Comparison of ENCODE assay signal across 22 mouse cellular contexts in genomic region chr6:134660714-134661406, GRCm38 (mm10). TPM values are rescaled to one million over a fixed set of nuclear protein-coding genes. Genes with fewer than 3 reads are reported as not detected.
A peak's percentile ranks its signal among the peaks of the same experiment; 100 is the strongest.
DNase-seq lines count a peak whose midpoint lies in the region; ATAC-seq and TF ChIP-seq lines count a peak whose summit lies in the region.
"Had no signal": no experiment of that assay in that cellular context is flagged by ENCODE, and none has a peak within 500 bp of the region (broad histone marks: within the 10 kb centered on the region; RNA-seq: fewer than 3 reads in every experiment).

No protein-coding gene starts in this region.

- H3K4me1 ChIP-seq in forebrain, embryonic 14.5 days (ENCODE audit: control insufficient read depth, insufficient read depth, low read length), result no peaks in the 10 kb centered on the region
- H3K4me1 ChIP-seq in forebrain, embryonic 13.5 days, result no peaks in the 10 kb centered on the region
- H3K4me1 ChIP-seq in MEL (ENCODE audit: control insufficient read depth in 1 of 2, insufficient read depth in 2 of 2, low read length in 2 of 2), result peaks cover 0 to 5% of the 10 kb centered on the region in 2 experiments; a peak in 2 of 4 replicates
- peaks cover 11% of the 10 kb centered on the region; the same call in 1 of the 2 replicates for H3K4me1 ChIP-seq in small intestine, adult 2 months (ENCODE audit: control insufficient read depth, insufficient read depth, insufficient read length, low read length)
- H3K4me1 ChIP-seq: midbrain, embryonic 10.5 days had no signal

- no peak overlapping the region for H3K4me3 ChIP-seq in forebrain, embryonic 14.5 days (ENCODE audit: low read depth, low read length)
- no peak overlapping the region for H3K4me3 ChIP-seq in forebrain, embryonic 13.5 days
- H3K4me3 ChIP-seq in MEL (ENCODE audit: control insufficient read depth in 1 of 2, insufficient read depth in 1 of 2, low read depth in 2 of 2, low read length in 2 of 2), result no peak overlapping the region
- H3K4me3 ChIP-seq in small intestine, adult 2 months (ENCODE audit: low read depth, low read length), result no peak overlapping the region
- H3K4me3 ChIP-seq: embryonic facial prominence, embryonic 15.5 days; gastrocnemius, adult 2 months; heart, embryonic 10.5 days; kidney, embryonic 15.5 days; midbrain, embryonic 10.5 days had no signal

- ATAC-seq in forebrain, embryonic 14.5 days, result no peak
- ATAC-seq in forebrain, embryonic 13.5 days, result no peak
- ATAC-seq in megakaryocyte, adult 5-6 weeks (ENCODE audit: poor library complexity, severe bottlenecking), result no peak
- ATAC-seq: activated CD4-positive, CD25-positive, alpha-beta regulatory T cell, adult 4 months had no signal

- H3K9ac ChIP-seq in forebrain, embryonic 14.5 days (ENCODE audit: low read length), result 0 out of 2 replicates have a peak overlapping the region, but pooled peaks have one; percentile 10
- no peak overlapping the region for H3K9ac ChIP-seq in forebrain, embryonic 13.5 days
- no peak overlapping the region for H3K9ac ChIP-seq in MEL (ENCODE audit: control insufficient read depth, low read depth, low read length, poor library complexity, severe bottlenecking)
- H3K9ac ChIP-seq: embryonic facial prominence, embryonic 15.5 days; kidney, embryonic 15.5 days had no signal

- no peak overlapping the region for H3K4me2 ChIP-seq in forebrain, embryonic 14.5 days (ENCODE audit: low read length)
- no peak overlapping the region for H3K4me2 ChIP-seq in forebrain, embryonic 13.5 days
- H3K4me2 ChIP-seq: embryonic facial prominence, embryonic 15.5 days; kidney, embryonic 15.5 days had no signal

- H3K27me3 ChIP-seq in forebrain, embryonic 14.5 days (replicated peaks; ENCODE audit: control insufficient read depth, insufficient read depth, low read length), result no peaks in the 10 kb centered on the region
- no peaks in the 10 kb centered on the region for H3K27me3 ChIP-seq in forebrain, embryonic 13.5 days
- H3K27me3 ChIP-seq in MEL (ENCODE audit: control insufficient read depth in 1 of 2, insufficient read depth in 2 of 2, low read length in 2 of 2), result no peaks in the 10 kb centered on the region
- H3K27me3 ChIP-seq in small intestine, adult 2 months (ENCODE audit: control insufficient read depth, insufficient read depth, low read length), result no peaks in the 10 kb centered on the region
- H3K27me3 ChIP-seq: embryonic facial prominence, embryonic 15.5 days; kidney, embryonic 15.5 days had no signal

- WGBS in forebrain, embryonic 14.5 days, result 80% methylated on average over 8 of the region's 8 CpGs
- WGBS in forebrain, embryonic 13.5 days, result 75% methylated on average over 8 of the region's 8 CpGs
- whole genome bisulfite sequencing in large intestine, adult 2 months, result 39% methylated on average over 8 of the region's 8 CpGs
- WGBS in small intestine, adult 2 months, result 29% methylated on average over 8 of the region's 8 CpGs

- H3K9me3 ChIP-seq in forebrain, embryonic 14.5 days (replicated peaks; ENCODE audit: control insufficient read depth, low read length), result no peaks in the 10 kb centered on the region
- H3K9me3 ChIP-seq in forebrain, embryonic 13.5 days (replicated peaks), result no peaks in the 10 kb centered on the region
- H3K9me3 ChIP-seq in MEL (replicated peaks; ENCODE audit: insufficient read depth, low read length), result no peaks in the 10 kb centered on the region
- H3K9me3 ChIP-seq: embryonic facial prominence, embryonic 15.5 days; heart, embryonic 10.5 days; kidney, embryonic 15.5 days; midbrain, embryonic 10.5 days had no signal

- no peak overlapping the region for H3K27ac ChIP-seq in forebrain, embryonic 14.5 days (ENCODE audit: low read depth, low read length)
- H3K27ac ChIP-seq in forebrain, embryonic 13.5 days, result no peak overlapping the region
- H3K27ac ChIP-seq in MEL (ENCODE audit: control insufficient read depth, low read depth, low read length), result no peak overlapping the region
- peak overlapping the region; percentile 65 for H3K27ac ChIP-seq in small intestine, adult 2 months (ENCODE audit: insufficient read depth, low read depth, low read length)
- H3K27ac ChIP-seq: embryonic facial prominence, embryonic 15.5 days; gastrocnemius, adult 2 months; heart, embryonic 10.5 days; kidney, embryonic 15.5 days; midbrain, embryonic 10.5 days had no signal

- no peak for TF ChIP-seq CTCF in MEL (IDR thresholded peaks at IDR 0.05 in 2 of 3, conservative IDR thresholded peaks at IDR 0.05 in 1 of 3; ENCODE audit: control insufficient read depth in 1 of 3, insufficient read depth in 1 of 3, low read depth in 2 of 3, low read length in 3 of 3, poor library complexity in 1 of 3, severe bottlenecking in 1 of 3)
- TF ChIP-seq CTCF in small intestine, adult 2 months (IDR thresholded peaks at IDR 0.05; ENCODE audit: extremely low read depth, insufficient read length, insufficient replicate concordance, low read depth, low read length), result no peak

- no peaks in the 10 kb centered on the region for H3K36me3 ChIP-seq in forebrain, embryonic 14.5 days (ENCODE audit: control insufficient read depth, insufficient read depth, low read length)
- no peaks in the 10 kb centered on the region for H3K36me3 ChIP-seq in forebrain, embryonic 13.5 days (ENCODE audit: poor library complexity, severe bottlenecking)
- peaks cover 0 to 6% of the 10 kb centered on the region in 2 experiments; a peak in 2 of 4 replicates for H3K36me3 ChIP-seq in MEL (ENCODE audit: control insufficient read depth in 1 of 2, insufficient read depth in 2 of 2, low read length in 2 of 2)
- H3K36me3 ChIP-seq in small intestine, adult 2 months (ENCODE audit: control insufficient read depth, insufficient read depth, low read length), result no peaks in the 10 kb centered on the region
- H3K36me3 ChIP-seq: embryonic facial prominence, embryonic 15.5 days; heart, embryonic 10.5 days; kidney, embryonic 15.5 days; midbrain, embryonic 10.5 days had no signal

- TF ChIP-seq RAD21 in MEL (IDR thresholded peaks at IDR 0.05; ENCODE audit: low read depth, low read length), result no peak

- peak in 1 of 2 experiments; percentile 66; a peak in 3 of 4 replicates for TF ChIP-seq EP300 in MEL (IDR thresholded peaks at IDR 0.05; ENCODE audit: low read depth in 1 of 2, low read length in 2 of 2)

- intact Hi-C loops in left cerebral cortex, postnatal 25 days (cut with DNase I), result no loop called here

- no peak for DNase-seq in forebrain, embryonic 14.5 days (ENCODE audit: low spot score)
- peak; percentile 57 for DNase-seq in MEL (ENCODE audit: low read depth, low spot score)
- DNase-seq in large intestine, adult 2 months (ENCODE audit: low read depth, low spot score), result peak; percentile 60
- no peak for DNase-seq in left cerebral cortex, postnatal 25 days (ENCODE audit: low spot score in 2 of 2)
- no peak for DNase-seq in layer of hippocampus, postnatal 14 days (ENCODE audit: low spot score in 2 of 2)
- DNase-seq: adrenal gland, postnatal 14 days; cerebellum, adult 18-20 months; cerebellum, postnatal 25 days; gastrocnemius, adult 2 months; left cerebral cortex, postnatal 4 days; lung, adult 18-20 months; retina, postnatal 1 day; thymus, adult 18-20 months; thymus, postnatal 4 days had no signal

- no peak for TF ChIP-seq POLR2A in MEL (IDR thresholded peaks at IDR 0.05; ENCODE audit: control insufficient read depth in 1 of 2, insufficient read depth in 1 of 2, low read depth in 1 of 2, low read length in 2 of 2, poor library complexity in 1 of 2)
- TF ChIP-seq POLR2A in small intestine, adult 2 months (IDR thresholded peaks at IDR 0.05; ENCODE audit: low read depth, low read length), result no peak

- H3K79me2 ChIP-seq in MEL (ENCODE audit: control insufficient read depth, insufficient read depth, low read length, poor library complexity), result no peaks in the 10 kb centered on the region

TF ChIP-seq in MEL, 35 proteins besides CTCF, POLR2A, EP300 and RAD21 (continues in another document):
- TF ChIP-seq ETS1 (IDR thresholded peaks at IDR 0.05; ENCODE audit: low read depth, low read length) (0 out of 2 replicates have a peak, but pooled peaks have one; percentile 40), NRF1 (IDR thresholded peaks at IDR 0.05; ENCODE audit: insufficient read depth, low read depth, low read length, poor library complexity, severe bottlenecking) (no peak), POLR2AphosphoS2 (IDR thresholded peaks at IDR 0.05; ENCODE audit: low read length) (no peak), KAT2A (conservative IDR thresholded peaks at IDR 0.05; ENCODE audit: low read depth, low read length) (no peak), SIN3A (IDR thresholded peaks at IDR 0.05; ENCODE audit: low read length) (peak; percentile 57; the same call in 1 of the 2 replicates), TCF12 (IDR thresholded peaks at IDR 0.05; ENCODE audit: low read depth, low read length) (peak; percentile 74), TAL1 (IDR thresholded peaks at IDR 0.05; ENCODE audit: low read length) (peak; percentile 16; the same call in 1 of the 2 replicates), GATA1 (IDR thresholded peaks at IDR 0.05; ENCODE audit: low read depth, low read length) (peak; percentile 72), RCOR1 (IDR thresholded peaks at IDR 0.05; ENCODE audit: low read depth, low read length) (peak; percentile 65; the same call in 1 of the 2 replicates)

RNA-seq across cellular contexts. Expression of gene Borcs5, which starts 21.6 kb away (rescaled TPM):
- 45.8 and 49.4 TPM in 2 replicates for polyA plus RNA-seq in forebrain, embryonic 14.5 days (2014; fragmentation: Nextera tagmentation; extraction: Ambion mirVana)
- 35.5 and 40.2 TPM in 2 replicates for polyA plus RNA-seq in forebrain, embryonic 13.5 days (2015; fragmentation: Nextera tagmentation; extraction: Ambion mirVana)
- total RNA-seq in MEL (2012; rRNA removed), result 7.7 and 8.7 TPM in 2 replicates
- 10 to 100 TPM in 1 of 2 experiments, not detected in 1; 13.0 TPM for polyA plus RNA-seq in MEL (2012; ENCODE audit: insufficient read depth in 1 of 2, insufficient read length in 2 of 2, low read depth in 1 of 2, low replicate concordance in 2 of 2, missing spikeins in 1 of 2)
- 10.3 and 11.8 TPM in 2 replicates for polyA plus RNA-seq in large intestine, adult 2 months (2012; rRNA removed)
- polyA plus RNA-seq in small intestine, adult 2 months (2012; rRNA removed), result 7.8 and 12.5 TPM in 2 replicates
- 13.9 and 15.3 TPM in 2 replicates for total RNA-seq in megakaryocyte, adult 5-6 weeks (2015)
- total RNA-seq in megakaryocyte, adult 5-6 weeks (2017), result 11.6 and 15.5 TPM in 2 replicates
- total RNA-seq in left cerebral cortex, postnatal 25 days (2021), result 10 to 100 TPM; 32.1 to 36.1 TPM
- total RNA-seq in layer of hippocampus, postnatal 14 days (2021), result 10 to 100 TPM; 31.9 to 32.9 TPM

RNA-seq across cellular contexts. Expression of gene Mansc1, which starts 28.6 kb away (rescaled TPM):
- 0.88 and 0.94 TPM in 2 replicates for polyA plus RNA-seq in forebrain, embryonic 14.5 days (2014; fragmentation: Nextera tagmentation; extraction: Ambion mirVana)
- 0.77 and 0.89 TPM in 2 replicates for polyA plus RNA-seq in forebrain, embryonic 13.5 days (2015; fragmentation: Nextera tagmentation; extraction: Ambion mirVana)
- total RNA-seq in MEL (2012; rRNA removed), result not detected in 2 replicates
- not detected for polyA plus RNA-seq in MEL (2012; ENCODE audit: insufficient read depth in 1 of 2, insufficient read length in 2 of 2, low read depth in 1 of 2, low replicate concordance in 2 of 2, missing spikeins in 1 of 2)
- polyA plus RNA-seq in large intestine, adult 2 months (2012; rRNA removed), result 17.6 TPM in 2 replicates
- polyA plus RNA-seq in small intestine, adult 2 months (2012; rRNA removed), result 6.9 and 7.7 TPM in 2 replicates
- total RNA-seq in megakaryocyte, adult 5-6 weeks (2015), result 1.6 and 4.0 TPM in 2 replicates
- total RNA-seq in megakaryocyte, adult 5-6 weeks (2017), result 0.81 and 1.5 TPM in 2 replicates
- 10 to 100 TPM in 1 of 2 experiments, 1 to 10 TPM in 1; 9.9 to 10.0 TPM for total RNA-seq in left cerebral cortex, postnatal 25 days (2021)
- 1 to 10 TPM; 5.5 to 5.8 TPM for total RNA-seq in layer of hippocampus, postnatal 14 days (2021)

Comparison
In these comparisons a context has a peak if more than half of its experiments do, and no peak if none do; other contexts are left out.
1. DNase-seq: peak in MEL (single experiment) and large intestine, adult 2 months (single experiment); none in forebrain, embryonic 14.5 days (single experiment), left cerebral cortex, postnatal 25 days (0 of 2) and layer of hippocampus, postnatal 14 days (0 of 2).